Mouse (Mus musculus) frontal cortex, adult 2 months (tissue): ENCODE measurements around the gene Vmn1r142. TPM values are rescaled to one million over a fixed set of nuclear protein-coding genes. Genes with fewer than 3 reads are reported as not detected.
"Not testable (repeated sequence)": the region's sequence is repeated elsewhere in the genome, so short reads cannot be mapped to it uniquely, and the experiment has no call there.

Experiments
- DNase-seq, 2 experiments: peaks; one replicate each; pipeline ENCODE4 v3.0.0; 2022; ENCODE audit warnings: low spot score in 1 of 2; ENCODE audit errors: extremely low spot score in 1 of 2
- polyA plus RNA-seq: library from polyadenylated mRNA; depleted of rRNA; stranded (reverse); fragments of >200 nt; gene quantifications from 2 replicates; pipeline ENCODE4 v1.2.3, GENCODE M21; 2012; rRNA removed

Vmn1r142 gene
- not detected in 2 replicates for polyA plus RNA-seq

GRCm38 (mm10) chr7:22163935-22164334 lies at the start of gene Vmn1r142:
Gene Vmn1r142 (minus strand): TSS chr7:22164035.
- DNase-seq: not testable (repeated sequence)

GRCm38 (mm10) chr7:22201164-22201563 lies 37.3 kb upstream of the Vmn1r142 start, which contains the start of gene Gm8653:
Gene Gm8653 (minus strand): TSS chr7:22201264.
- not testable (repeated sequence) for DNase-seq

DNA sequence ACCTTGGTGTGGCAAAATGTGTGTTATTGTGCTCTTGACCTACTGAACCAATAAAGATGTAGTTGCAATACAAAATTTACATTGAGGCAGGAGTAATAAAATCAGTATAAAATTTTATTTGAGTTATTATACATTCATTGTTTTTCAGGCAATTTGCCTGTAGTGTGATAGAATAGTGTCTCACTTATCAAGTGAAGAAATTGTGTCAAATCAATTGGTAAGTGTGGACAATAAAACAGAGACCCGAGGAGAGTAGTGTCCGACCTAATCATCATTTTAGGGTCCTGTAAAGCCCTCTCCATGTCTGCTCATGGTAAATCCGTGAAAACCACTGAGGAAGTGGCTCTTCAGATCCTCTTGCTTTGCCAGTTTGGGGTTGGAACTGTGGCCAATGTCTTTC lies 25.2 kb upstream of the Vmn1r142 start, which contains the start of gene Vmn1r143:
Gene Vmn1r143 (plus strand): TSS at position 301 of the 400 bp plus-strand sequence.
- DNase-seq: not testable (repeated sequence)

DNA sequence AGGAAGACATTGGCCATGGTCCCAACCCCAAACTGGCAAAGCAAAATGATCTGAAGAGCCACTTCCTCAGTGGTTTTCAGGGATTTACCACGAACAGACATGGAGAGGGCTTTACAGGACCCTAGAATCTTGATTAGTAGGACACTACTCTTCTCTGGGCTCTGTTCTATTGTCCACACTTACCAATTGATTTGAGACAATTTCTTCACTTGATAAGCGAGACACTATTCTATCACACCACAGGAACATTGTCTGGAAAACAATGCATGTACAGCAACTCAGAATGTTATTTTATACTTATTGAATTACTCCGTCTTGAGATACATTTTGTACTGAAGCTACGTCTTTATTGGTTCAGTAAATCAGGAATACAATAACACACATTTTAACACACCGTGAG lies 29.2 kb downstream of the Vmn1r142 start, which contains the start of gene Gm10666:
Gene Gm10666 (minus strand): TSS at position 101 of the 400 bp plus-strand sequence.
- DNase-seq: not testable (repeated sequence)

GRCm38 (mm10) chr7:22118145-22118544 lies 45.7 kb downstream of the Vmn1r142 start, which contains the start of gene Gm16451:
Gene Gm16451 (minus strand): TSS chr7:22118245.
- not testable (repeated sequence) for DNase-seq

Other genes with a start within 250 kb of the Vmn1r142 start
- not detected in 2 replicates for gene Gm5891, start 242.7 kb downstream of the Vmn1r142 start, polyA plus RNA-seq
- not detected in 2 replicates for gene Vmn1r137, start 169.4 kb downstream of the Vmn1r142 start, polyA plus RNA-seq
- gene Vmn1r138, start 135.1 kb downstream of the Vmn1r142 start, polyA plus RNA-seq: not detected in 2 replicates
- gene Gm6176, start 107.7 kb downstream of the Vmn1r142 start, polyA plus RNA-seq: not detected in 2 replicates
- gene Vmn1r139, start 95.0 kb downstream of the Vmn1r142 start, polyA plus RNA-seq: not detected in 2 replicates
- not detected in 2 replicates for gene Gm16451, start 45.8 kb downstream of the Vmn1r142 start, polyA plus RNA-seq
- not detected in 2 replicates for gene Gm10666, start 29.3 kb downstream of the Vmn1r142 start, polyA plus RNA-seq
- gene Vmn1r143, start 25.3 kb upstream of the Vmn1r142 start, polyA plus RNA-seq: not detected in 2 replicates
- not detected in 2 replicates for gene Gm8653, start 37.2 kb upstream of the Vmn1r142 start, polyA plus RNA-seq
- gene Gm8453, start 65.4 kb upstream of the Vmn1r142 start, polyA plus RNA-seq: not detected in 2 replicates
- gene Gm4187, start 165.7 kb upstream of the Vmn1r142 start, polyA plus RNA-seq: not detected in 2 replicates
- gene Gm8660, start 207.0 kb upstream of the Vmn1r142 start, polyA plus RNA-seq: not detected in 2 replicates
- gene Vmn1r148, start 249.5 kb upstream of the Vmn1r142 start, polyA plus RNA-seq: not detected in 2 replicates